Mouse (Mus musculus): ENCODE measurements around the gene Prss41. TPM values are rescaled to one million over a fixed set of nuclear protein-coding genes. Genes with fewer than 3 reads are reported as not detected.
A peak's percentile ranks its signal among the peaks of the same experiment; 100 is the strongest.

Gene Prss41
- total and polyA plus RNA-seq, 2 experiments from 2014 or later: 0.11 to 1.3 TPM

DNA sequence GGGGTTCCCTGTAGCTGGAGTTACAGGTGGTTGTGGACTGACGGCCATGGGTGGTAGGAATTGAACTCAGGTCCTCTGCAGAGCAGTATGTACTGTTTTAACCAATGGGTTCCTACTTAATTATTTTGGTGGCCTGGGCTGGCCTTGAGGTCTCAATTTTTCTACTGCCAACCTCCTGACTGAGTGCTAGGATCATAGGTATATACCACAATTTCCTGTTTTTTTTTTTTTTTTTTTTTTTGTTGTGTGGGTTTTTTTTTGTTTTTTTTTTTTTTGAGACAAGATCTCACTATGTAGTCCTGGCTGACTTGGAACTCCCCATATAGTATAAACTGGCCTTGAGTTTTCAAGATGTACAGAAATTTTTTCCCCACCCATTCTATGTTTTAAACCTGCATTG is 12.8 kb downstream of the Prss41 start:
- TF ChIP-seq CTCF (IDR thresholded peaks at IDR 0.05): no peak
- DNase-seq (ENCODE audit: low spot score) (no peak), ATAC-seq (ENCODE audit: low FRiP score) (no peak)
- no peaks in the 10 kb centered on the region for H3K36me3 ChIP-seq (ENCODE audit: insufficient read depth, low read length)
- no peak overlapping the region for H3K4me3 ChIP-seq (ENCODE audit: low read depth, low read length)
- no peak overlapping the region for H3K4me2 ChIP-seq (ENCODE audit: low read depth, low read length, poor library complexity, severe bottlenecking)
- 0 out of 2 replicates have a peak, but pooled peaks cover 5% of the 10 kb centered on the region for H3K27me3 ChIP-seq (ENCODE audit: insufficient read depth, low read length)
- no peak overlapping the region for H3K9ac ChIP-seq (replicated peaks; ENCODE audit: low read length, poor library complexity, severe bottlenecking)
- no peaks in the 10 kb centered on the region for H3K9me3 ChIP-seq (ENCODE audit: low read length)
- WGBS: 97% methylated on average over 1 of the region's 1 CpGs
- peaks cover 13% of the 10 kb centered on the region for H3K4me1 ChIP-seq (ENCODE audit: insufficient read depth, low read length)
- no peak overlapping the region for H3K27ac ChIP-seq (ENCODE audit: low read depth, low read length)

DNA sequence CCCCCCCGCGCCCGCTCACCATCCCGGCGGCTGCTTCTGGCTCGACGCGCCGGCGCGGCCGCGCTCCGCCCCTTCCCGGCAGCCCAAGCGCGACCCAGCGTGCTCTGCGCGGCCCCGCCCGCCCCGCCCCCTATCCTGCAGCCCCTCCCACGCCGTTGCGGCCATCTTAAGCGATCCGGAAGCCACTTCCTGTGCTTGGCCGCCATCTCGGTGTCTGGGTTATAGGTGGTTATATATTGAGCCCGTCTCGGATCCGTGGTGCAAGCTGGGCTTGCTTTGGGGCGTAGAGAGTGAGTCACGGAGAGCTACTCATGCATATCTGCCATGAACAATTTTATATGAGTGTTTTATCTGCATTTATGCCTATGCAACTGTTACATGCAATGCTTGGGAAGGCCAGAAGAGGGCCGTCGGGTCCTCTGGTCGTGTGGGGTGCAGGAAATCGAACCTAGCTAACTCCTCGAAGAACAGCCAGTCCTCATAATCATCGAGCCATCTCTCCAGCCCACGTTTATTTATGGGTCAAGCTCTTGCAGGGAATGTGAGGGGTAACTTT is 14.8 kb downstream of the Prss41 start, which contains the start of gene Elob:
Gene Elob, minus strand, starts transcription at position 73 of the 556 bp plus-strand sequence.
- DNase-seq (ENCODE audit: low spot score): peak; percentile 95
- H3K9ac ChIP-seq (replicated peaks; ENCODE audit: low read length, poor library complexity, severe bottlenecking): peak within 1 kb of the TSS; percentile 79
- no peaks in the 10 kb centered on the region for H3K9me3 ChIP-seq (ENCODE audit: low read length)
- peak within 1 kb of the TSS; percentile 53 for H3K4me2 ChIP-seq (ENCODE audit: low read depth, low read length, poor library complexity, severe bottlenecking)
- H3K27me3 ChIP-seq (ENCODE audit: insufficient read depth, low read length): 0 out of 2 replicates have a peak, but pooled peaks cover 5% of the 10 kb centered on the region
- H3K36me3 ChIP-seq (ENCODE audit: insufficient read depth, low read length): peaks cover 12% of the 10 kb centered on the region; the same call in 1 of the 2 replicates
- peak within 1 kb of the TSS; percentile 72 for H3K4me3 ChIP-seq (ENCODE audit: low read depth, low read length)
- H3K27ac ChIP-seq (ENCODE audit: low read depth, low read length): peak within 1 kb of the TSS; percentile 94
- peak; percentile 81 for TF ChIP-seq CTCF (IDR thresholded peaks at IDR 0.05)
- peaks cover 13% of the 10 kb centered on the region for H3K4me1 ChIP-seq (ENCODE audit: insufficient read depth, low read length)
- whole genome bisulfite sequencing: 1% methylated on average over 25 of the region's 42 CpGs
- peak; percentile 95 for ATAC-seq (ENCODE audit: low FRiP score)

DNA sequence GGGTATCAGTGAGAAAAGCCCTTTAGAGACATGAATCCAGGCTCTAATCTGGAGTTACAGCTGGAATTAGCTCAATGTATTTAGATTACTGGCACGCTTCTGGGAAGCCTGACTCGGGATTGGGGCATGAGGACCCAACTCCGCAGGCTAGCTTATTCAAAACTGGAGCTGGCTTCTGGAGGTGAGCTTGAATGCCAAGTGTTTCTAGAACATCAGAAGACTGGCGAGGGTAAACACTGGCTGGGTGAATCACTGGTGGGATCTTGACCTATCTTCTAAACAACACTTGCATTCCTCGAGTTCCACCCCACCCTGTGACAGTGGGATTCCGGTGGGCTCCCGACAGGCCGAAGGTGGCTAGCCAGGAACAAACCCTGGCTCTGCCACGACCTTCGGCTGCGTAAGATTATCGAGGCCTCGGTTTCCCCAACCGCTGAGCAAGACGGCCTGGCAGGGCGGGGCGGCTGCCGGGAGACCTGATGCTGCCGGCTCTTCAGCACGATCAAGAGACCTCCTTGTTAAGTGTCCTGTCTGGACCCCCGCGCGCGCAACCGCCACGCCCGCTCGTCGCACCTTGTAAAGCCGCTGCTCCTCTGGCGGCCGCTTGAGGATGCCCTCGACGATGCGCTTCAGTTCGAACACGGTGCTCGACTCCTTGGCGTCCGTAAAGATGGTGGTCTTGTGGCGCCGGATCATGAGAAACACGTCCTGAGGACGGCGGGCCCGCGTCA is 15.5 kb downstream of the Prss41 start:
- TF ChIP-seq CTCF (IDR thresholded peaks at IDR 0.05): peak; percentile 35
- H3K9ac ChIP-seq (replicated peaks; ENCODE audit: low read length, poor library complexity, severe bottlenecking): peak overlapping the region; percentile 79
- ATAC-seq (ENCODE audit: low FRiP score): peak; percentile 69
- H3K4me1 ChIP-seq (ENCODE audit: insufficient read depth, low read length): peaks cover 13% of the 10 kb centered on the region
- peak; percentile 50 for DNase-seq (ENCODE audit: low spot score)
- H3K27me3 ChIP-seq (ENCODE audit: insufficient read depth, low read length): 0 out of 2 replicates have a peak, but pooled peaks cover 5% of the 10 kb centered on the region
- under 1% methylated on average over 47 of the region's 47 CpGs for WGBS
- H3K9me3 ChIP-seq (ENCODE audit: low read length): no peaks in the 10 kb centered on the region
- H3K27ac ChIP-seq (ENCODE audit: low read depth, low read length): peak overlapping the region; percentile 94
- peak overlapping the region; percentile 72 for H3K4me3 ChIP-seq (ENCODE audit: low read depth, low read length)
- H3K4me2 ChIP-seq (ENCODE audit: low read depth, low read length, poor library complexity, severe bottlenecking): peak overlapping the region; percentile 53
- peaks cover 18% of the 10 kb centered on the region for H3K36me3 ChIP-seq (ENCODE audit: insufficient read depth, low read length)

DNA sequence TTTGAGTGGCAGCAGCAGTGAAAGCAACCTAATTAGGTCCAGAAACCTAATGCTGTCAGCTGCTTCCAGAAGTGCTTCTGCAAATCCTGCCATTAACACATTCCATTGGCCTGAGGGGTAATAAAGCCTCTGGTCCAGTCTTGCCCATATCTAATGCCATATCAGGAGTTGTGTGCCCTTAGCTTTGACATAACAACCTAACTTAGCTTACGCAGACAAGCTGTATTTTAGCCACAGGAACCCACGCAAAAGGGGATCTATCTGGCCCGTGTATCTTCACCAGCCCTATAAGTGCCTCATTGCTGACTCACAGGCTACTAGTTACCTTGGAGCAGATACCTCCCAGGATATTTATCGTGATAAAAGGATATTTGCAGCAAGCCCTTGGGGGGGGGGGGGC is 18.4 kb downstream of the Prss41 start:
- Histone ChIP-seq H3K27ac (ENCODE audit: low read depth, low read length) (no peak overlapping the region), H3K36me3 (ENCODE audit: insufficient read depth, low read length) (peaks cover 45% of the 10 kb centered on the region), H3K9me3 (ENCODE audit: low read length) (no peaks in the 10 kb centered on the region), H3K9ac (replicated peaks; ENCODE audit: low read length, poor library complexity, severe bottlenecking) (no peak overlapping the region), H3K4me2 (ENCODE audit: low read depth, low read length, poor library complexity, severe bottlenecking) (no peak overlapping the region), H3K4me3 (ENCODE audit: low read depth, low read length) (no peak overlapping the region), H3K4me1 (ENCODE audit: insufficient read depth, low read length) (peaks cover 13% of the 10 kb centered on the region), H3K27me3 (ENCODE audit: insufficient read depth, low read length) (no peaks in the 10 kb centered on the region)
- DNase-seq (ENCODE audit: low spot score) (no peak), ATAC-seq (ENCODE audit: low FRiP score) (no peak)
- TF ChIP-seq CTCF (IDR thresholded peaks at IDR 0.05): no peak
- WGBS: 86% methylated on average over 4 of the region's 4 CpGs

DNA sequence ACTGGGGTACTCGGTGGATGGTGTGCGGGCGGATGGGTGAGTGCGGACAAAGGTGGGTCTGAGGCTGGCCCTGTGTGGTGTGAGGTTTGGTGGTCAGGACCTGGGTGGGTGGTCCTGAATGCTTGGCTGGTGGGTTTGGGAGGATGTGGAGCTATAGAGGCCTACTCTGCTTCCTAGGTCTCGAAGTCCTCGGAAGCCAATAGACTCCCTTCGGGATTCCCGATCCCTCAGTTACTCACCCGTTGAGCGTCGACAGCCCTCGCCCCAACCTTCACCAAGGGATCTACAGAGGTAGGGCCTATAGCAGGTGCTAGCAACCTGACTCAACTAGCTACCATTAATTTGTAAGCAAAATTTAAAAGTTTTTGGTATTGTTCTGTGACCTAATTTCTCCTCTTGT is 20.4 kb downstream of the Prss41 start:
- 91% methylated on average over 12 of the region's 12 CpGs for WGBS
- DNase-seq (ENCODE audit: low spot score) (no peak), ATAC-seq (ENCODE audit: low FRiP score) (no peak)
- Histone ChIP-seq H3K4me2 (ENCODE audit: low read depth, low read length, poor library complexity, severe bottlenecking) (no peak overlapping the region), H3K4me1 (ENCODE audit: insufficient read depth, low read length) (peaks cover 13% of the 10 kb centered on the region), H3K4me3 (ENCODE audit: low read depth, low read length) (no peak overlapping the region), H3K9ac (replicated peaks; ENCODE audit: low read length, poor library complexity, severe bottlenecking) (no peak overlapping the region), H3K9me3 (ENCODE audit: low read length) (peaks cover 5% of the 10 kb centered on the region; the same call in 1 of the 2 replicates), H3K27ac (ENCODE audit: low read depth, low read length) (no peak overlapping the region), H3K36me3 (ENCODE audit: insufficient read depth, low read length) (peaks cover 64% of the 10 kb centered on the region), H3K27me3 (ENCODE audit: insufficient read depth, low read length) (no peaks in the 10 kb centered on the region)
- no peak for TF ChIP-seq CTCF (IDR thresholded peaks at IDR 0.05)

DNA sequence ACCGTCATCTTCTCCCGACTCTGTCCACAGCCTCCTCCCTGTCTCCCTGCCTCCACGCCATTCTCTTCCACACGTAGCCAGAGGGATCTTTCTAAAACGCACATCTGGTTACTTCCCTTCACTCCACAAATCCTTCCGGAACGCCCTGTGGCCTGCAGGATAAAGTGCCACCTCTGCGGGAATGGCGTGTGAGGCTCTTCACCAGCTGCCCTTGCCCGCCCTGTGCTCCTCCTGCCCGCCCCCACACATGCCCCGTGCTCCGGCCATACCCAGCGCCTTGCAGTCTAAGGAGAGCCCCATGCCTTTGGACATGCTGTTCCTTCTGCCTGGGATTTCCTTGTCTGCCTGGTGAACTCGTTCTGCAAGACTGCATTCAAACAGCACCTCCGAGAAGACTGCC is 21.0 kb downstream of the Prss41 start:
- Histone ChIP-seq H3K9me3 (ENCODE audit: low read length) (peaks cover 9% of the 10 kb centered on the region; the same call in 1 of the 2 replicates), H3K27me3 (ENCODE audit: insufficient read depth, low read length) (no peaks in the 10 kb centered on the region), H3K27ac (ENCODE audit: low read depth, low read length) (no peak overlapping the region), H3K36me3 (ENCODE audit: insufficient read depth, low read length) (peaks cover 70% of the 10 kb centered on the region), H3K4me3 (ENCODE audit: low read depth, low read length) (no peak overlapping the region), H3K4me1 (ENCODE audit: insufficient read depth, low read length) (peaks cover 13% of the 10 kb centered on the region), H3K4me2 (ENCODE audit: low read depth, low read length, poor library complexity, severe bottlenecking) (no peak overlapping the region), H3K9ac (replicated peaks; ENCODE audit: low read length, poor library complexity, severe bottlenecking) (no peak overlapping the region)
- DNase-seq (ENCODE audit: low spot score) (no peak), ATAC-seq (ENCODE audit: low FRiP score) (no peak)
- no peak for TF ChIP-seq CTCF (IDR thresholded peaks at IDR 0.05)
- WGBS: 83% methylated on average over 16 of the region's 16 CpGs

Data from midbrain, postnatal 0 days (tissue).